In genomic region chr7:16174597-16175541, GRCm38 (mm10) we compare ENCODE assay signal across 8 mouse cellular contexts. TPM values are rescaled to one million over a fixed set of nuclear protein-coding genes. Genes with fewer than 3 reads are reported as not detected.
DNase-seq lines count a peak whose midpoint lies in the region; ATAC-seq and TF ChIP-seq lines count a peak whose summit lies in the region.

Gene Meis3 (plus strand): TSS chr7:16175090.

- H3K36me3 ChIP-seq in kidney, postnatal 0 days (ENCODE audit: insufficient read depth, low read length), result no peaks in the 10 kb centered on the region
- H3K36me3 ChIP-seq in liver, embryonic 15.5 days (replicated peaks), result no peaks in the 10 kb centered on the region
- H3K36me3 ChIP-seq in neural tube, embryonic 12.5 days, result peaks cover 28% of the 10 kb centered on the region

- no peaks in the 10 kb centered on the region for H3K27me3 ChIP-seq in kidney, postnatal 0 days (ENCODE audit: insufficient read depth, low read length)
- H3K27me3 ChIP-seq in liver, embryonic 15.5 days, result peaks cover 66% of the 10 kb centered on the region
- H3K27me3 ChIP-seq in neural tube, embryonic 12.5 days (replicated peaks), result no peaks in the 10 kb centered on the region

- DNase-seq in 416B (ENCODE audit: low read depth) (peak; percentile 39), WW6 (ENCODE audit: low read depth, low spot score) (peak; percentile 18)
- peak; percentile 86 for DNase-seq in embryo, embryonic 10.5 days (ENCODE audit: low spot score)
- peak; percentile 25 for DNase-seq in heart, adult 8-10 months (ENCODE audit: low spot score)
- DNase-seq in kidney, postnatal 0 days (ENCODE audit: low spot score), result peak; percentile 74
- peak; percentile 56 to 68 for DNase-seq in thymus, postnatal 10 days (ENCODE audit: low spot score in 2 of 2)

- peak; percentile 59 for TF ChIP-seq CTCF in kidney, postnatal 0 days (IDR thresholded peaks at IDR 0.05; ENCODE audit: low read depth)

- no peak within 1 kb of the TSS for H3K27ac ChIP-seq in kidney, postnatal 0 days
- H3K27ac ChIP-seq in liver, embryonic 15.5 days (replicated peaks), result no peak within 1 kb of the TSS
- peak within 1 kb of the TSS; percentile 92 for H3K27ac ChIP-seq in neural tube, embryonic 12.5 days

- 0 out of 2 replicates have a peak, but pooled peaks cover 3% of the 10 kb centered on the region for H3K4me1 ChIP-seq in kidney, postnatal 0 days (replicated peaks; ENCODE audit: insufficient read depth, low read length)
- H3K4me1 ChIP-seq in liver, embryonic 15.5 days (replicated peaks), result no peaks in the 10 kb centered on the region
- H3K4me1 ChIP-seq in neural tube, embryonic 12.5 days, result peaks cover 53% of the 10 kb centered on the region

- H3K4me2 ChIP-seq in kidney, postnatal 0 days (ENCODE audit: low read length), result peak within 1 kb of the TSS; percentile 79
- peak within 1 kb of the TSS; percentile 62 for H3K4me2 ChIP-seq in liver, embryonic 15.5 days
- peak within 1 kb of the TSS; percentile 77 for H3K4me2 ChIP-seq in neural tube, embryonic 12.5 days (replicated peaks)

- 0% methylated on average over 22 of the region's 42 CpGs for WGBS in kidney, postnatal 0 days
- 2% methylated on average over 42 of the region's 42 CpGs for WGBS in liver, embryonic 15.5 days (ENCODE audit: insufficient replicate concordance)
- WGBS in neural tube, embryonic 12.5 days, result under 1% methylated on average over 42 of the region's 42 CpGs

- ATAC-seq in kidney, postnatal 0 days (replicated peaks; ENCODE audit: low FRiP score, low read depth), result peak; percentile 50; the same call in 1 of the 2 replicates
- no peak for ATAC-seq in liver, embryonic 15.5 days (ENCODE audit: insufficient read depth)
- peak; percentile 77 for ATAC-seq in neural tube, embryonic 12.5 days (ENCODE audit: low FRiP score, low read depth)

- peak within 1 kb of the TSS; percentile 54 for H3K4me3 ChIP-seq in kidney, postnatal 0 days (replicated peaks; ENCODE audit: low read depth, low read length)
- peak within 1 kb of the TSS; percentile 46 for H3K4me3 ChIP-seq in liver, embryonic 15.5 days (replicated peaks)
- H3K4me3 ChIP-seq in neural tube, embryonic 12.5 days, result peak within 1 kb of the TSS; percentile 72

- H3K9me3 ChIP-seq in kidney, postnatal 0 days (replicated peaks; ENCODE audit: low read length), result no peaks in the 10 kb centered on the region
- no peaks in the 10 kb centered on the region for H3K9me3 ChIP-seq in liver, embryonic 15.5 days (replicated peaks)
- no peaks in the 10 kb centered on the region for H3K9me3 ChIP-seq in neural tube, embryonic 12.5 days

- peak within 1 kb of the TSS; percentile 62 for H3K9ac ChIP-seq in kidney, postnatal 0 days (ENCODE audit: low read depth, low read length)
- H3K9ac ChIP-seq in liver, embryonic 15.5 days, result no peak within 1 kb of the TSS
- peak within 1 kb of the TSS; percentile 85 for H3K9ac ChIP-seq in neural tube, embryonic 12.5 days

RNA-seq across cellular contexts. Expression of gene Meis3, which starts in this region (rescaled TPM):
- 1 to 10 TPM; 4.7 to 6.1 (median 5.2) TPM for total RNA-seq in heart, adult 8-10 months (2022)
- polyA plus RNA-seq in kidney, postnatal 0 days (2015; fragmentation: Nextera tagmentation; extraction: Ambion mirVana), result 12.9 and 16.7 TPM in 2 replicates
- polyA plus RNA-seq in liver, embryonic 15.5 days (2015; fragmentation: Nextera tagmentation; extraction: Ambion mirVana), result 1.3 and 1.7 TPM in 2 replicates
- polyA plus RNA-seq in neural tube, embryonic 12.5 days (2016; fragmentation: Nextera tagmentation; extraction: Ambion mirVana), result 194 and 205 TPM in 2 replicates

Comparison
In these comparisons a context has a peak if more than half of its experiments do, and no peak if none do; other contexts are left out.
1. RNA of gene Meis3 (polyA plus RNA-seq): 194 to 205 TPM in neural tube, embryonic 12.5 days; 12.9 to 16.7 TPM in kidney, postnatal 0 days and 1.3 to 1.7 TPM in liver, embryonic 15.5 days; every median in the first group is over 10 times any median in the second.
2. DNase-seq: peak in every context shown above with its lines; median percentile 86 in embryo, embryonic 10.5 days; 74 in kidney, postnatal 0 days; 62 in thymus, postnatal 10 days; 39 in 416B; 25 in heart, adult 8-10 months; 18 in WW6.
3. Peak in every context shown above with its lines, with median percentiles within 50 percentile points of each other: H3K4me2 ChIP-seq and H3K4me3 ChIP-seq.